Mouse (Mus musculus): Measurements from ENCODE around the gene Card19. TPM values are rescaled to one million over a fixed set of nuclear protein-coding genes. Genes with fewer than 3 reads are reported as not detected.

The Card19 gene
- polyA plus RNA-seq, 1 experiment from 2014 or later, result 22.1 TPM

GRCm38 (mm10) chr13:49246011-49246410 lies 30.2 kb upstream of the Card19 start:
- Histone ChIP-seq H3K9me3 (no peaks in the 10 kb centered on the region), H3K4me1 (peaks cover 41% of the 10 kb centered on the region), H3K27me3 (ENCODE audit: poor library complexity, severe bottlenecking) (peaks cover 69% of the 10 kb centered on the region), H3K4me3 (no peak overlapping the region), H3K27ac (no peak overlapping the region), H3K36me3 (replicated peaks) (no peaks in the 10 kb centered on the region)
- DNase-seq (ENCODE audit: extremely low spot score, low spot score), result no peak
- WGBS, result 86% methylated on average over 3 of the region's 3 CpGs

GRCm38 (mm10) chr13:49245251-49245650 lies 29.4 kb upstream of the Card19 start:
- Histone ChIP-seq H3K9me3 (no peaks in the 10 kb centered on the region), H3K27ac (no peak overlapping the region), H3K36me3 (replicated peaks) (no peaks in the 10 kb centered on the region), H3K27me3 (ENCODE audit: poor library complexity, severe bottlenecking) (peaks cover 65% of the 10 kb centered on the region), H3K4me3 (no peak overlapping the region), H3K4me1 (peaks cover 35% of the 10 kb centered on the region)
- DNase-seq (ENCODE audit: extremely low spot score, low spot score), result no peak
- WGBS, result 55% methylated on average over 4 of the region's 4 CpGs

- H3K9me3 ChIP-seq, result no peaks in the 10 kb centered on the region
- no peak overlapping the region for H3K27ac ChIP-seq
- no peaks in the 10 kb centered on the region for H3K36me3 ChIP-seq (replicated peaks)
- DNase-seq (ENCODE audit: extremely low spot score, low spot score), result no peak
- H3K4me1 ChIP-seq, result peaks cover 25% of the 10 kb centered on the region
- peaks cover 47% of the 10 kb centered on the region for H3K27me3 ChIP-seq (ENCODE audit: poor library complexity, severe bottlenecking)
- H3K4me3 ChIP-seq, result no peak overlapping the region
- WGBS, result 97% methylated on average over 2 of the region's 2 CpGs
Measured at GRCm38 (mm10) chr13:49243492-49243891, 27.7 kb upstream of the Card19 start.

- no peaks in the 10 kb centered on the region for H3K9me3 ChIP-seq
- no peak for DNase-seq (ENCODE audit: extremely low spot score, low spot score)
- H3K36me3 ChIP-seq (replicated peaks), result no peaks in the 10 kb centered on the region
- no peak overlapping the region for H3K4me3 ChIP-seq
- peaks cover 15% of the 10 kb centered on the region for H3K4me1 ChIP-seq
- no peak overlapping the region for H3K27ac ChIP-seq
- 82% methylated on average over 9 of the region's 9 CpGs for WGBS
- H3K27me3 ChIP-seq (ENCODE audit: poor library complexity, severe bottlenecking), result peaks cover 37% of the 10 kb centered on the region
Measured at GRCm38 (mm10) chr13:49242321-49243065, 26.7 kb upstream of the Card19 start.

GRCm38 (mm10) chr13:49238737-49239136 lies 22.9 kb upstream of the Card19 start:
- Histone ChIP-seq H3K4me3 (no peak overlapping the region), H3K27me3 (ENCODE audit: poor library complexity, severe bottlenecking) (0 out of 2 replicates have a peak, but pooled peaks cover under 1% of the 10 kb centered on the region), H3K4me1 (no peaks in the 10 kb centered on the region), H3K36me3 (replicated peaks) (no peaks in the 10 kb centered on the region), H3K9me3 (no peaks in the 10 kb centered on the region), H3K27ac (no peak overlapping the region)
- WGBS, result 92% methylated on average over 8 of the region's 8 CpGs
- no peak for DNase-seq (ENCODE audit: extremely low spot score, low spot score)

GRCm38 (mm10) chr13:49237617-49238016 lies 21.8 kb upstream of the Card19 start:
- no peaks in the 10 kb centered on the region for H3K27me3 ChIP-seq (ENCODE audit: poor library complexity, severe bottlenecking)
- no peak overlapping the region for H3K4me3 ChIP-seq
- no peaks in the 10 kb centered on the region for H3K4me1 ChIP-seq
- no peaks in the 10 kb centered on the region for H3K9me3 ChIP-seq
- H3K36me3 ChIP-seq (replicated peaks), result no peaks in the 10 kb centered on the region
- no peak for DNase-seq (ENCODE audit: extremely low spot score, low spot score)
- WGBS, result 90% methylated on average over 8 of the region's 8 CpGs
- H3K27ac ChIP-seq, result no peak overlapping the region

- H3K36me3 ChIP-seq (replicated peaks), result no peaks in the 10 kb centered on the region
- no peaks in the 10 kb centered on the region for H3K27me3 ChIP-seq (ENCODE audit: poor library complexity, severe bottlenecking)
- no peak overlapping the region for H3K4me3 ChIP-seq
- H3K4me1 ChIP-seq, result no peaks in the 10 kb centered on the region; the same call in 1 of the 2 replicates
- DNase-seq (ENCODE audit: extremely low spot score, low spot score), result no peak
- WGBS, result 92% methylated on average over 4 of the region's 4 CpGs
- no peak overlapping the region for H3K27ac ChIP-seq
- no peaks in the 10 kb centered on the region for H3K9me3 ChIP-seq
Measured at GRCm38 (mm10) chr13:49234711-49235110, 18.9 kb upstream of the Card19 start.

- no peaks in the 10 kb centered on the region for H3K27me3 ChIP-seq (ENCODE audit: poor library complexity, severe bottlenecking)
- WGBS, result 95% methylated on average over 8 of the region's 8 CpGs
- no peaks in the 10 kb centered on the region for H3K9me3 ChIP-seq
- no peaks in the 10 kb centered on the region for H3K36me3 ChIP-seq (replicated peaks)
- no peak overlapping the region for H3K4me3 ChIP-seq
- no peaks in the 10 kb centered on the region; the same call in 1 of the 2 replicates for H3K4me1 ChIP-seq
- no peak for DNase-seq (ENCODE audit: extremely low spot score, low spot score)
- H3K27ac ChIP-seq, result no peak overlapping the region
Measured at GRCm38 (mm10) chr13:49233792-49234572, 18.1 kb upstream of the Card19 start.

- Histone ChIP-seq H3K4me3 (no peak overlapping the region), H3K9me3 (peaks cover 4% of the 10 kb centered on the region; the same call in 1 of the 2 replicates), H3K27me3 (ENCODE audit: poor library complexity, severe bottlenecking) (peaks cover 26% of the 10 kb centered on the region), H3K36me3 (replicated peaks) (no peaks in the 10 kb centered on the region), H3K27ac (no peak overlapping the region), H3K4me1 (peaks cover 7% of the 10 kb centered on the region)
- no peak for DNase-seq (ENCODE audit: extremely low spot score, low spot score)
- 37% methylated on average over 4 of the region's 4 CpGs for WGBS
Measured at GRCm38 (mm10) chr13:49225633-49226032, 9.8 kb upstream of the Card19 start.

- Histone ChIP-seq H3K27ac (no peak overlapping the region), H3K36me3 (replicated peaks) (no peaks in the 10 kb centered on the region), H3K27me3 (ENCODE audit: poor library complexity, severe bottlenecking) (peaks cover 26% of the 10 kb centered on the region), H3K4me1 (peaks cover 7% of the 10 kb centered on the region), H3K4me3 (no peak overlapping the region), H3K9me3 (peaks cover 4% of the 10 kb centered on the region; the same call in 1 of the 2 replicates)
- DNase-seq (ENCODE audit: extremely low spot score, low spot score), result no peak
- 66% methylated on average over 3 of the region's 3 CpGs for WGBS
Measured at GRCm38 (mm10) chr13:49225159-49225558, 9.3 kb upstream of the Card19 start.

GRCm38 (mm10) chr13:49224729-49225128 lies 8.9 kb upstream of the Card19 start:
- Histone ChIP-seq H3K36me3 (replicated peaks) (no peaks in the 10 kb centered on the region), H3K4me3 (no peak overlapping the region), H3K27ac (no peak overlapping the region), H3K27me3 (ENCODE audit: poor library complexity, severe bottlenecking) (peaks cover 26% of the 10 kb centered on the region), H3K4me1 (peaks cover 8% of the 10 kb centered on the region), H3K9me3 (peaks cover 4% of the 10 kb centered on the region; the same call in 1 of the 2 replicates)
- 23% methylated on average over 6 of the region's 6 CpGs for WGBS
- no peak for DNase-seq (ENCODE audit: extremely low spot score, low spot score)

- peaks cover 12% of the 10 kb centered on the region for H3K4me1 ChIP-seq
- 21% methylated on average over 10 of the region's 10 CpGs for WGBS
- no peak overlapping the region for H3K27ac ChIP-seq
- H3K9me3 ChIP-seq, result peaks cover 4% of the 10 kb centered on the region; the same call in 1 of the 2 replicates
- DNase-seq (ENCODE audit: extremely low spot score, low spot score), result no peak
- H3K36me3 ChIP-seq (replicated peaks), result no peaks in the 10 kb centered on the region
- H3K4me3 ChIP-seq, result no peak overlapping the region
- H3K27me3 ChIP-seq (ENCODE audit: poor library complexity, severe bottlenecking), result peaks cover 26% of the 10 kb centered on the region
Measured at GRCm38 (mm10) chr13:49224314-49224713, 8.5 kb upstream of the Card19 start.

- Histone ChIP-seq H3K4me3 (no peak overlapping the region), H3K4me1 (peaks cover 46% of the 10 kb centered on the region), H3K27ac (no peak overlapping the region), H3K9me3 (peaks cover 4% of the 10 kb centered on the region; the same call in 1 of the 2 replicates), H3K27me3 (ENCODE audit: poor library complexity, severe bottlenecking) (peaks cover 45% of the 10 kb centered on the region), H3K36me3 (replicated peaks) (no peaks in the 10 kb centered on the region)
- DNase-seq (ENCODE audit: extremely low spot score, low spot score), result no peak
- 20% methylated on average over 5 of the region's 5 CpGs for WGBS
Measured at GRCm38 (mm10) chr13:49220912-49221311, 5.1 kb upstream of the Card19 start.

All from forebrain, embryonic 10.5 days (tissue).